Mouse (Mus musculus) induced T-regulatory cell, adult 2 months (primary cell): Measurements from ENCODE around the gene Obp2a.
"Not testable (repeated sequence)": the region's sequence is repeated elsewhere in the genome, so short reads cannot be mapped to it uniquely, and the experiment has no call there.

ENCODE experiments used
- DNase-seq: peaks from one replicate; pipeline ENCODE4 v3.0.0-alpha.2; 2012; ENCODE audit warnings: low read depth

The Obp2a gene

DNA sequence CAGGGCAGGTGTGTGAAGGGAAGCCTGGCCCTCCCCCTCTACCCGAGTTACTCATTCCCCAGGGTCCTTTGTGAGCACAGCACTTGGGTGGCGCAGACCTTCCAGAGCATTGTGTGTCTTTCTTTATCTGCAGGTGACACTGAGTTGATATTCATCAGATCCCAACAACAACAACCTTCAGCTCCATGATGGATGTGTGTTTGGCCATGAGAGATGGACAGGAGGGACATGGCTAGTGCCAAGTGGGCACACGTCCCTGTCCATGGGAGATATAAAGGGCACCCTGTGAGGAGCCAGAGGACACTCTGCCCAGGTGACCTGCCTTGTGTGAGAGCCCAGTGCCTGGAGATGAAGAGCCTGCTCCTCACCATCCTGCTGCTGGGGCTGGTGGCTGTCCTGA is at the start of gene Obp2a:
Obp2a (plus strand) TSS at position 301 of the 400 bp plus-strand sequence.
- not testable (repeated sequence) for DNase-seq

DNA sequence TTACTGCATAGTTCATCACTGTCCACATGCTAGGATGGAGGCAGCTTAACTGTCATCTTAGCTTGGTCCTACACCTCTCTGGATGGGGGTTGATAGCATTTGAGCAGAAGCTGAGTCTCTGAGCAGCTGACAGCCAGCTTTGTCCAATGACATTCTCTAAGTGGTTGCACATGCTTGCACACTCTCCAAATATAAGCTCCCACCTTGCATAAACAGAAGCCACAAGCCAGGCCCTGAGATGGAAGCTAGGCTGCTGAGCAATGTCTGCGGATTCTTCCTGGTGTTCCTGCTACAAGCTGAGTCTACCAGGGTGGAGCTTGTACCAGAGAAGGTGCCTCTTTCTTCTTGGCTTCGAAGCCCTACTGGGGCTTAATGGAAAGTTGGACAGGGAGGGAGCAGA is 46.9 kb upstream of the Obp2a start, which contains the start of gene Lcn8:
Lcn8 (plus strand) TSS at position 219 of the 400 bp plus-strand sequence.
- DNase-seq = no peak

DNA sequence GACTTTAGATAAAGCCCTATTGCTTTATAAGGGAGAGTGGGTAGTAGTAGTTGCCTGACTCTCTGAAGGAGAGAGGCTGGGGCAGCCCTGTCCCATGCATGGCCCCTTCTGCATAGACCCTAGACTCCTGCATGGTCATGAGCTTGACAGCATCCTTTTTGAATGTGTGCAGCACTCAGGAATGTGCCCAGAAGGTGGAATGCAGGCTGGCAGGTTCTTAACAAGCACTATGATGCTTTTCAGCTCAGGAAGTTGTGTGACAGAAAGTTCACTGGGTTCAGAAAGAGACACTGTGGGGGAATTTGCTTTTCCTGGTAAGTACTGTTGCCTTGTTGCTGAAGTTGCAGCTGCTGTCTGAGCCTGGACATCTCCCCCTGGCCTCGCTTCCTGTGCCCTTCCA is 45.3 kb upstream of the Obp2a start:
- DNase-seq = no peak

DNA sequence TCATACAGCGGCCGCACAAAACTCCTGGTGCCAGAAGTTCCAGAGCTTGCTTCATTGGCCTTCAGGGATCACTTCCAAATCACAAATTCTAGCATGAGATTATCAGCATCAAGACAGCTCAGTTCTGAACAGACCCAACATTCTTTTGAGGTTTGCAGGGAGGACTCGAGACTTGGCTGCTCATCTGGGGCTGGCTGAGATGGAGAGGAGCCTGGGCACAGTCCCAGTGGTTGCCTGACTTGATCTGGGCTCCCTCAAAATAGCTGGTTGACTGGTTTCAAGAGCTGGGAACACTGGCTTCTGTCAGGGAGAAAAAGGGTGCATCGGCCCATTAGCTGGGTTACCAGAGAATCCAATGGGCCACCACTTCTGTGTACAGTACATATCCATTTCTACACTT is 43.2 kb upstream of the Obp2a start:
- no peak for DNase-seq

DNA sequence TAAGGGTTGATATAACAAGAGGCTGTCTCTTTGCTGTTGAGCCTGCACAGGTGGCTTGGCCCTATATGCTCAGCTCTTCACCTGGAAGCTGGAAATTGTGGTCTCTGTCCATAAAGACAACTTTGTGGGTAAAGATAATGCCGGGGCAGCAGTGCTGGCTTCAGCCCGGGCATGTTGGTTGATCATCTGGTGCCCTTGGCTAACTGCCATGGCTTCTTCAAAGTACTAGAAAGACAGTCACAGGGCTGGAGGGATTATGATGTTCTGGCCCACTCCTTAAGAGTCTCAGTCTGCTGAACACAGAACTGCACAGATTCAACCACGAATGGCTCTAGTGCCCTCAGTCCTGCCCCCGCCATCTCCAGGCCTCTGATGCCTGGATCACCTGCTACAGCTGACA is 42.6 kb upstream of the Obp2a start:
- DNase-seq = no peak

DNA sequence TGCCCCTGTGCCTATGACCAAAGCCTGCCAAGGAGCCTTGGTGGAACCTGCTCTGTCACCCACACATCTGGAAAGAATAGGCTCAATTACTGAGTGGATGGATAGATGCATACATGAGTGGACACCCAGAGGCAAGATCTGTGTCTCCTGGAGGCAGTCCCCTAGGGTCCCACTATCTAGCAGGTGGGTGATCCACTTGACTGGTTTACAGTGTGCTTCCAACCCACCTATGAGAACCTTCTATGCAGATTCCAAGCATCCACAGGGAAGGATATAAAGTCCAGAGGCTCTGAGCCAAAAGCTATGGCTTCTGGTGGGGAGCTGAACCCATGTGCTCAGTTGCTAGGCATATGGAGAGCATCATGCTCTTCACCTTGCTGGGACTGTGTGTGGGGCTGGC is 42.2 kb upstream of the Obp2a start, which contains the start of gene Lcn5:
Lcn5 (plus strand) TSS at position 301 of the 400 bp plus-strand sequence.
- DNase-seq = no peak

DNA sequence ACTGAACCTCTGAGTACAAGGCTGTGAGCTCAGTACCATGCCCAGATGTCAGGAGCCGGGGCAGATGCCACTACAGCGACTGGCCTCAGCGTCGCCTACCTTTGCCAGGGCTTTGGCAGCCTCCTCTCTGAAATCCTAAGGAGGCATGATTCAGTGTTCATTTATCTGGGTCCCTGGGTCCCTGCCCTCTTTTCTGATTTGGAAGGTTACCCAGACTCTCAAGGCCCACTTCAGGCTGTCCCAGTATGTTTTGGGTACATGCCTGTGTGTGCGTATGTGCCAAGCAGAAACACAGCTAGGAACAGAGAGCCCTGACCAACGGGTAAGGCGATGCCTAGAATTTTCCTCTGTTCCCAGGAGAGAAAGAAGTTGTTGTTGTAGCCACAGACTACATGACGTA is 39.6 kb upstream of the Obp2a start:
- no peak for DNase-seq

DNA sequence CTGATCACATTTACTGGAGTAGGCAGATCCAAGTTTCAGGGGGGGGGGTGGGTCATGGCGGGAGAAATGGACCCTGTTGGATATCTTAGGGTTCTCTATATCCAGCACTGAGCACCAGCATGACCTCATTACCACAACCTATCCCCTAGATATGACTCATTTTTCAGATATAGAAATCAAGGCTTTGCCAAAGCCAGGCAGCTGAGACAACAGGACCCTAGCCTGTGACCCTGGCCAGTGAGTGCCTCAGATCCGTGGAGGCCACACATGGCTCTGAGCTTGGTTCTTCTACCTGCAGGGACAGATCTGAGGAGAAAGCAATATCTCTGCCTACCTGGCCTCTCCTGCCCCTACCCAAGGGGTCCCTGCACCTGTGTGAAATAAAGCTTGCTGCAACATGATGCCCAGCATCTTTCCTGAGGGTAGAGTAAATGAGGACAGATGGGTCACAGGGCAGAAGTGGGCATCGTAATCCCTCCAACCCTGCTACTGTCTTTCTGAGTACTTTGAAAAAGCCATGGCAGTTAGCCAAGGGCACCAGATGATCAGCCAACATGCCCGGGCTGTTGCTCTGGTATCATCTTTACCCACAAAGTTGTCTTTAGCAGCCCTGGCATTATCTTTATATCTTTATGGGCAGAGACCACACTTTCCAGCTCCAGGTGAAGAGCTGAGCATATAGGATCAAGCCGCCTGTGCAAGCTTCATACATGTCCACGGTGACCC is 38.4 kb upstream of the Obp2a start:
- no peak for DNase-seq

DNA sequence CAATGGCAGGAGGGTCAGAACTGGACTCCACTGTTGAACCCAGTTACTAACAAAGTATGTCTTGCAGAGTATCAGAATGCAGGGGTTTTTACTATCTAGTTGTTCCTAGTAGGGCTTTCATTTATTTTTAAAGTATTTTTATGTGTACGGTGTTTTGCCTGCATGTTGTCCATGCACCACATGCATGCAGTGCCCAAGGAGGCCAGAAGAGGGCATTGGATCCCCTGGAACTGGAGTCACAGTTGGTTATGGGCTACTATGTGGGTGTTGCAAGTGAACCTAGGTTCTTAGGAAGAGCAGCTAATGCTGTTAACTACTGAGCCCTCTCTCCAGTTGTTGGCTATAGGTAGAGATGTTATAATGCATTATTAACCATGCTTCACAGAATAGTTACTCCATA is 36.3 kb upstream of the Obp2a start:
- DNase-seq = peak; percentile 68

DNA sequence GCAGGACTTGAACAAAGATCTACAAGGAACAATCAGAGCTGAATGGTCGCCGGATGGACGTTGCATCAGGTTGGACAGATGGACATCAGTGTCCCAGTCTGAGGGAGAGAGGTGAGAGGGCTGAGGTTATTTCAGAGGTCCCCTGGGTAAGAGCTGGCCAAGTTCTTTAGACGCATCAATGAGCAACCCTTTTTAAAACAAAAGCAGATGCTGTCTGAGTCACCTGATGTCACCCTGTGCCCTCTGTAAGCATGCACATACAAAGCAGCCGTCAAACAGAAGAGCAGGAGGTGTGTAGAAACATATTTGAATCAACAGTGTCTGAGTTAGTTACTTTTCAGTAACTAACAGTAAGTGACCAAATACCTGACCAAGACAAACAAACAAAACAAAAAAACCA is 35.7 kb upstream of the Obp2a start:
- no peak for DNase-seq

DNA sequence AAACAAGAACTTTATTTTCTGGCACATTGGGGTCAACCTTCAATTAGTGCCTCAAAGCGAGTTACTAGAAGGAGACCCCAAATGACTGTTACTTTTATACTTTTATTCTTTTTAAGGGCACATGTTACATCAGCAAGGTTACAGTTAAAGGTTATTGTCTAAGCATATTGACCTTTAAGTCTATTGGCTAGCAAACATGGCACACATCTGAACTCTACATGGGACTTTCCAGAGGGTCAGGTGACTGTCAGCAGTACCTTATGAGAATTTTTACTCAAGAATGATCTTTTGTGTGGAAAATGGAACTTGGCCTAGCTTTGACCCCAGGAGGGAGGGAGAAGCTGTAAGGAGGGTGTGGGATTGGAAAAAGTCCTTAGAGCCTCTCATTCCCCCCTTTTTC is 33.3 kb upstream of the Obp2a start:
- DNase-seq = peak; percentile 53

DNA sequence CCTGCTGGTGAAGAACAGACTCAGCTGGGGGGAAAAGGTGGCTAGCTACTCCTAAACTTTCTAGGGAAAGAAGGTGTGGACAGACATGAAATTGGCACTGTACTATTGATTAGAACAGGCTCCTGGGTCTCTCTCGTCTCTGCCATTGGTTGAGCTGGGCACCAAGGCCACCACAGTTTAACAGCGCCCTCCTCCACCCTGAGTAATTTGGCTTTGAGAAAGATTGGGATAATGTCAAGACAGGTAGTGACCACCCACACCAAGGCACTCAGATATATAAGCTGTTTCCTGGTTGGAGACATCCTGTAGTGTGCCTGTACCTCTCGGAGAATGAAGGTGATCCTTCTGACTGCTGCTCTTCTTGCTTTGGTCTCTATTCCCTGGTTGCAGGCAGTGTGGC is 23.4 kb upstream of the Obp2a start, which contains the start of gene Lcn6:
Lcn6 (plus strand) TSS at position 301 of the 400 bp plus-strand sequence.
- no peak for DNase-seq

DNA sequence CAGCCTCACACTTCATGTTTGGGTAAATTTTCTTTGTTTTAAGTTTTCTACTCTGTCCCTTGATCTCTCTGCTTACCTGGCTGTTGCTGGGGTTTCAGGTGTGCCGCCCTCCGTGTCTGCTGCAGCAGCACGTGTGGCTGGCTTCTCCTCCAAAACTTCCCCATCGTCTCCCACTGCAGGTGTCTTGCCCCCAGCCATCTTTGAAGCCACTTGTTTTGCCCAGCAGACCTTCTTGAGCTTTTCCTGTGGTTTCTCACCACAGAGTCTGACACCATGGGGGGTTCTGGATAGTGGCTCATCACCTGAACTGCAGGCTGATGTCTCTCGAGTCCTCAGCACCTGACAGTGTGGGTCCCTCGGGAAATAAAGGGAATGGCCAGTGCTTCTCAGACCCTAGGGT is 20.3 kb upstream of the Obp2a start:
- no peak for DNase-seq

DNA sequence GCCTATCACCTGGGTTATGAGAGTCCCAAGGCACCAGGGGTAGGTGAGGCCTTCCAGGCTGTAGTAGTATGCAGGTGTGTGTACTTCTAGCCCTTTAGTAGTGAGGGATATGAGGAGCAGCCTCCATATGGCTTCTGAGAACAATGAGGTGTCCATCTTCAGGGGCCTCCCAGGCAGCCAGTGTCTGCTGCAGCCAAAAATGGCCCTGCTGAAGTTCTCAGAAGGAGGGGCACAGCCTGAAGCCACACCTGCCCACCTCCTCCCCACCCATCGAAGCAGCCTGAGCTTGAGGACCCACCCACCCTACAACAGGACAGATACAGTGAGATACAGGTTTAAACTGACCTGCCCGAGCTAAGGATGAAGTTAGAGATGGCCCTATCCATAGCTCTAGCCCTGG is 17.4 kb upstream of the Obp2a start, which contains the start of gene Lcn10:
Lcn10 (plus strand) TSS at position 301 of the 400 bp plus-strand sequence.
- no peak for DNase-seq

DNA sequence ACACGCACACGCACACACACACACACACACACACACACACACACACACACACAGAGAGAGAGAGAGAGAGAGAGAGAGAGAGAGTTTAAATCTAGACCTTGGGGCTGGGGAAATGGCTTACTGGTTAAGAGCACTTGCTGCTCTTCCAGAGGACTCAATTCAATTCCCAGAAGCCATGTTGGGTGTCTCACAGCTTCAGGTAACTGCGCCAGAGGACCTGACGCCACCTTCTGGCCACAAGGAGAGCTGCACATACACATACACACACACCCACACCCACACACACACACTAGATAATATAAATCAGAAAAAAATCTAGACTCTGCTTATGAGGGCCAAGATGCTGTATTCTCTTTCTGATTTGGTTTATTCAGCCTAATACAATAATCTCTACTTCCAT is 12.9 kb upstream of the Obp2a start:
- no peak for DNase-seq

DNA sequence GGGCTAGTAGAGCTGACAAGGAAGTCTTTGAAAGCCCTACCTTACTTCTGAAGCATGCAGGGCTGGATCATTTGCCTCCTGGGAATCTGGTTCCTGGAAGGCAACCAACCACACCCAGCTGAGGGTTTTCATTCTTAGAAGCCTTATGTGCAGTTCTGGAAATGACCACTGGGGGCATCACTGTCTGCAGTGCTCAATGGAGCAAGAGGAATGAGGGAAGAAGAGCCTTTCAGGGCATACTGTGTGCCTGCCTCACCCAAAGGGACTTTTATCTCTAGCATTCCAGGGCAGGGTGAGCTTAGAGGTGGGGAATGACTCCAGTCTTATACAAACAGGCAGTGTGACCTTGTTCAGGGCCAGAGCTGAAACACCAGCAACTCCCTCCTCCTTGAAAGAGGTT is 5.2 kb upstream of the Obp2a start:
- DNase-seq = peak; percentile 77

DNA sequence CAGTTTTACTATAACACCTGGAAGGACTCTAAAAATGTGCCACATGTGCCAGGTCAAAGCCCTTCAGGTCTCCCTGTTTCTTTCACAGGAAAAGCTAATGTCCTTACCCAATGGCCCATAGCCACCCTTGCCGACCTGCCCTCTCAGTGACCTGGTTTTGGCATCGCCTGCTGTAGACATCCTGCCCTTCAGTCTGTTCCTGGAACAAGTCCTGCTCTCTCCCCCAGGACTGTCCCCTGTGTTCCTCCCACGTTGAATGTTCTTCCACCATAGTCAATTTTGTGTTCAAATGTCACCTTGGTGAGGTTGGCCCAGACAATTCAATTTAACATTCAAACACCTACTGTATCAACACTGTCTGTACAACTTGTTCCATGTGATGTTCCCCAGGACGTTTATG is 2.9 kb upstream of the Obp2a start:
- DNase-seq = no peak

DNA sequence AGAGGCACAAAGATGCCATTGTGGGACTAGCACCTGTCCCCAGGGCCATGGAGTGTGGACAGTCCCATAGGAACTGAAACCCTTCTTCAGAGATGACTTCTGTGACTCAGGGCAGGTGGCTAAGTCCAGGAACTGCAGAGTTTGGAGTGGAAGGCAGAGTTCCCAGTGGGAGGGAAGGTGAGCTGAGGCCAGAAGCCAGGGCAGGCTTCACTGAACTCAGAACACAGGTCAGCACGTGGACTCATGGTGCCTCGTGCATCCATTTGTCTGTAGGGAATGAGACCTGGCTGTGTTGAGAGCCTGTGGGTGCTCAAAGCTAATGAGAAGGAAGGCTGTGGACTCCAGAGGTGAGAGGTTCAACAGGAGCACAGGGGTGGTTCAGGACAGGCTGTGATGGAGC is 1.1 kb upstream of the Obp2a start:
- no peak for DNase-seq

DNA sequence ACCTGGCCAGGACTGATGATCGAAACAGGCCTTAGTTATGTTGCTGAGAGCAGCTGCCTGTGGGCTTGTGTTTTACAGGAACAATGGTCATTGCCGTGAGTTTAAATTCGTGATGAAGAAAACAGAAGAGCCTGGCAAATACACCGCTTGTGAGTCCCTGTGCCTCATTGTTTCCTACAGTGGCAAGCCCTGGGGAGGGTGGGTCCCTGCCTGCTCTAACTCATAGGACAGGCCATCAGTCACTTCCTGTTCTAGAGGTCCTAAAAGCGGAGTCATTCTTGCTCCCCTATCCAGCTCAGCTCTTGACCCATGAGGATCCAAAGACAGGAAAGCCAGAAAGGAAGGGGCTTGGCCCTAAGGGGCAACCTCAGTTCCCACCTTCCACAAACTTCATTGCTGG is 1.2 kb downstream of the Obp2a start:
- no peak for DNase-seq

DNA sequence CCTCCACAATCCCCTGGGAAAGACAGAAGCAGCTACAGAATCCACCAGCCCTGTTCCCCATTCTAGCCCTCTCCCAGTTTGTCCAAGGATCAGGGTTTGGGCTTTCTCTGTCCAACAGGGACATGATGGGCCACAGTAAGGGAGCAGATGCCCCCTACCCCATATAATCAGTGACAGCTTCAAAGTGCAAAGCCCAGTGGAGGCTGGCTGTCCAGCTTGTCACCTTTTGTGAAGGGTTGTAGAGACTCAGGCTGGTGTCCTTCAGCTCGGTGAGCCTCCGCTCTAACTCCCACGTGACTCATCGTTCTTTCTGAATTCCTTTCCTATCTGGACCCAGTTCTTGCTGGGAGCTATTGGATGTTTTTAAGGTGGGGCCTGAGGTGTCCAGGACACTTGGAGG is 3.9 kb downstream of the Obp2a start:
- no peak for DNase-seq

DNA sequence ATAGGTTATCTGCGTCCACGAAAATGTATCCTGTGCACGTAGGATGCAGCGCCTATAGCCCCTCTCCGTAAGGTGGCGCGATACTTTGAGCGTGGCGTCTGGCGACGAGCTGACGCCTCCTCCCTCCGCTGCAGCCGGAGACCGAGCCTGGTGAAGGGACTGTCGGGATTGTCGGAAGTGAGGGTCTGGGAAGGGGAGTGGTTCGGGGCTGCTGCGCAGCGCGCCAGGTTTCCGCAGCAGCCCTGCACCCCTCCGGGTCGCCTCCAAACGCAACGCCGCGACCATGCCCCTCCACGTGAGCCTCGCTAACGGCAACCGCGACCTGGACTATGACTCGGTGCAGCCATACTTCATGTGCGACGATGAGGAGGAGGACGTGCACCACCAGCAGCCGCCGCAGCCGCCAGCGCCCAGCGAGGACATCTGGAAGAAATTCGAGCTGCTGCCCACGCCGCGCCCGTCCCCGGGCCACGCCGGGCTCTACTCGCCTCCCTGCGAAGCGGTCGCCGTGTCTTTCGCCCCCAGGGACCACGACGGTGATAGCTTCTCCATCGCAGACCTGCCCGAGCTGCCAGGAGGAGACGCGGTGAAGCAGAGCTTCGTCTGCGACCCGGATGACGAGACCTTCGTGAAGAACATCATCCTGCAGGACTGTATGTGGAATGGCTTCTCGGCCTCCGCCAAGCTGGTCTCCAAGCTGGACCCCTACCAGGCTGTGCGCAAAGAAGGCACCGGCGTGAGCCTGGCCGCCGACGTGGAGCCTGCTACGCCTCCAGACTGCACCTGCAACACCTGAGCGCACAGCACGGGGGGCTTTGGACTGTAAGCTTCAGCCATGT is 7.0 kb downstream of the Obp2a start, which contains the start of gene Bmyc:
Bmyc (plus strand) TSS at position 97 of the 839 bp plus-strand sequence.
- DNase-seq = peak; percentile 85

DNA sequence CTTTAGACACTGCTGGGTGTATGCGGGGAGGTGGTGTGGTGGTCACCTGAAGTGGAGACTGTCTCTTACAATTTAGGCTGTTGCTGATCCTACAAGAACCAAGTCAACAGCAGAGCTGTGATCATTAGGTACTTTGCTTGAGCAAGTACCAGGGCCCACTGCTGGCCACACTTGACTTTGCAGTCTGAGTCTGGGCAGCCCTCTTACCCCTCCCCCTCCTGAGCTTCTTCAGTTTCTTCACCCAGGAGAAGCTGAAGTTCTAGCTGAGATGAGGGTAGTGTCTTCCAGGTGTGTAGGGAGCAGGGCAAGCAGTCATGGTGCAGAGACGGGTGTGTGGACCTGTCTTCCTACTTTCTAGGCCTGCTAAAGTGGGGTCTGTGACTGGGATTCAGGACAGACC is 8.3 kb downstream of the Obp2a start:
- DNase-seq = peak; percentile 59

DNA sequence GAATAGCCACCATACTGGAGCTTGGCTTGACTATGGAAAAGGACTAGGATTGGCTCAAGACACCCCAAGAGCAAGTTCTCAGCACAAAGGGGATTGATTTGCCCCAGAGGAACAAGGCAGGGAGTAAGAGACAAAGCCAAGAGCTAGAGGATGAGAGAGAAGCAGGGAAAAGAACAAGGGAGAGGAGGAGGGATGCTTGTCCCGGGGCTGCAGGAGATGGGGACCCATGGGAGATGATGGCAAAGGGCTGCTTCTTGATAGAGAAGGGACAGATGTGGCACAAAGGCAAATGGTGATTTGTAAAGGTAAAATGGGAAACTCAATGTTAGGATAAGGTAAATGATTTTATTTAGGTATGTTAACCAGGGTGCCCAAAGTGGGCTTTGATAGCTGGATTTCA is 9.2 kb downstream of the Obp2a start:
- DNase-seq = not testable (repeated sequence)
